Mouse (Mus musculus) hindbrain, embryonic 13.5 days (tissue): ENCODE data around the gene Zdhhc11. TPM values are rescaled to one million over a fixed set of nuclear protein-coding genes. Genes with fewer than 3 reads are reported as not detected.

Source experiments
- ATAC-seq: fragments of 200-750 bp; cut with Nextera tagmentation; 2 replicates; pipeline ENCODE4 v1.8.0; 2017; ENCODE audit warnings: moderate TSS enrichment; ENCODE audit not compliant: low FRiP score
- H3K27ac ChIP-seq: fragments of 300-500 bp; sonication (generic); 2 replicates; pipeline ENCODE4 v1.5.1; 2015; ENCODE audit warnings: inconsistent platforms, mild to moderate bottlenecking, moderate library complexity
- H3K27me3 ChIP-seq: fragments of 300-500 bp; sonication (generic); 2 replicates; pipeline ENCODE4 v1.6.1; 2015; ENCODE audit warnings: mild to moderate bottlenecking, inconsistent platforms
- H3K36me3 ChIP-seq: fragments of 300-500 bp; sonication (generic); 2 replicates; pipeline ENCODE4 v1.6.1; 2015; ENCODE audit warnings: mild to moderate bottlenecking, inconsistent platforms
- H3K4me1 ChIP-seq: fragments of 300-500 bp; sonication (generic); replicated peaks from 2 replicates; pipeline ENCODE4 v1.6.1; 2015; ENCODE audit warnings: inconsistent platforms
- H3K4me2 ChIP-seq: fragments of 300-500 bp; sonication (generic); 2 replicates; pipeline ENCODE4 v1.6.1; 2015; ENCODE audit warnings: inconsistent platforms, mild to moderate bottlenecking, moderate library complexity
- H3K4me3 ChIP-seq: fragments of 300-500 bp; sonication (generic); 2 replicates; pipeline ENCODE4 v1.5.1; 2015; ENCODE audit warnings: mild to moderate bottlenecking, inconsistent platforms
- H3K9ac ChIP-seq: fragments of 300-500 bp; sonication (generic); 2 replicates; pipeline ENCODE4 v1.6.1; 2015; ENCODE audit warnings: mild to moderate bottlenecking, inconsistent platforms
- H3K9me3 ChIP-seq: fragments of 300-500 bp; sonication (generic); 2 replicates; pipeline ENCODE4 v1.6.1; 2016; ENCODE audit warnings: inconsistent platforms
- WGBS: fragments of 180-500 bp; shearing (Covaris S2); methylation state at CpG from one replicate; pipeline ENCODE4 v1.1.7; 2015; 5-methylcytosine and 5-hydroxymethylcytosine counted together
- polyA plus RNA-seq: library from polyadenylated mRNA; unstranded; fragments of >200 nt; fragmentation: Nextera tagmentation; extraction: Ambion mirVana; gene quantifications from 2 replicates; pipeline ENCODE4 v1.2.1, GENCODE M21; 2015

Zdhhc11 gene
- not detected in 2 replicates for polyA plus RNA-seq

GRCm38 (mm10) chr13:73963551-73963950, at the start of gene Zdhhc11:
Zdhhc11 (plus strand) TSS chr13:73963851.
- Histone ChIP-seq H3K9ac (no peak within 1 kb of the TSS), H3K36me3 (peaks cover 45% of the 10 kb centered on the region), H3K4me1 (no peaks in the 10 kb centered on the region), H3K4me3 (no peak within 1 kb of the TSS), H3K27me3 (no peaks in the 10 kb centered on the region), H3K4me2 (no peak within 1 kb of the TSS), H3K27ac (no peak within 1 kb of the TSS), H3K9me3 (no peaks in the 10 kb centered on the region)
- ATAC-seq: no peak
- whole genome bisulfite sequencing: 87% methylated on average over 5 of the region's 5 CpGs

GRCm38 (mm10) chr13:73932201-73932600, 31.4 kb upstream of the Zdhhc11 start:
- no peak for ATAC-seq
- H3K27ac ChIP-seq: no peak overlapping the region
- H3K4me3 ChIP-seq: no peak overlapping the region
- no peaks in the 10 kb centered on the region for H3K27me3 ChIP-seq
- no peaks in the 10 kb centered on the region for H3K9me3 ChIP-seq
- peaks cover 30% of the 10 kb centered on the region for H3K36me3 ChIP-seq
- no peak overlapping the region for H3K4me2 ChIP-seq
- H3K4me1 ChIP-seq: peaks cover 7% of the 10 kb centered on the region
- H3K9ac ChIP-seq: no peak overlapping the region
- WGBS: 90% methylated on average over 10 of the region's 10 CpGs

GRCm38 (mm10) chr13:73936938-73937320, 26.7 kb upstream of the Zdhhc11 start:
- Histone ChIP-seq H3K27ac (no peak overlapping the region), H3K9ac (peak overlapping the region; percentile 83), H3K27me3 (no peaks in the 10 kb centered on the region), H3K9me3 (no peaks in the 10 kb centered on the region), H3K4me3 (peak overlapping the region; percentile 73), H3K4me1 (peaks cover 17% of the 10 kb centered on the region), H3K36me3 (peaks cover 26% of the 10 kb centered on the region), H3K4me2 (peak overlapping the region; percentile 83)
- peak; percentile 63 for ATAC-seq
- WGBS: 17% methylated on average over 5 of the region's 5 CpGs

- peak; percentile 98 for ATAC-seq
- Histone ChIP-seq H3K9me3 (no peaks in the 10 kb centered on the region), H3K4me2 (peak within 1 kb of the TSS; percentile 83), H3K36me3 (peaks cover 32% of the 10 kb centered on the region), H3K4me3 (peak within 1 kb of the TSS; percentile 73), H3K9ac (peak within 1 kb of the TSS; percentile 83), H3K27me3 (no peaks in the 10 kb centered on the region), H3K27ac (peak within 1 kb of the TSS; percentile 89), H3K4me1 (peaks cover 17% of the 10 kb centered on the region)
- under 1% methylated on average over 82 of the region's 82 CpGs for WGBS
These were observed 26.1 kb upstream of the Zdhhc11 start, which contains the start of the genes Trip13 and Brd9 for GRCm38 (mm10) chr13:73937321-73938176. Trip13 (minus strand) TSS chr13:73937784. Brd9 (plus strand) TSS chr13:73937811.

- H3K4me1 ChIP-seq: peaks cover 17% of the 10 kb centered on the region
- no peaks in the 10 kb centered on the region for H3K9me3 ChIP-seq
- peak overlapping the region; percentile 83 for H3K4me2 ChIP-seq
- H3K4me3 ChIP-seq: peak overlapping the region; percentile 73
- H3K36me3 ChIP-seq: peaks cover 33% of the 10 kb centered on the region
- ATAC-seq: peak; percentile 41
- H3K9ac ChIP-seq: peak overlapping the region; percentile 83
- H3K27ac ChIP-seq: peak overlapping the region; percentile 89
- 47% methylated on average over 13 of the region's 13 CpGs for WGBS
- H3K27me3 ChIP-seq: no peaks in the 10 kb centered on the region
These were observed 25.5 kb upstream of the Zdhhc11 start for GRCm38 (mm10) chr13:73938177-73938560.

- H3K9me3 ChIP-seq: no peaks in the 10 kb centered on the region
- peaks cover 43% of the 10 kb centered on the region for H3K36me3 ChIP-seq
- H3K27me3 ChIP-seq: no peaks in the 10 kb centered on the region
- H3K4me1 ChIP-seq: peaks cover 17% of the 10 kb centered on the region
- whole genome bisulfite sequencing: 95% methylated on average over 5 of the region's 5 CpGs
- no peak overlapping the region for H3K27ac ChIP-seq
- no peak overlapping the region for H3K9ac ChIP-seq
- H3K4me2 ChIP-seq: no peak overlapping the region
- no peak overlapping the region for H3K4me3 ChIP-seq
- no peak for ATAC-seq
These were observed 24.6 kb upstream of the Zdhhc11 start for GRCm38 (mm10) chr13:73939101-73939500.

GRCm38 (mm10) chr13:73944606-73945005, 19.0 kb upstream of the Zdhhc11 start:
- H3K36me3 ChIP-seq: peaks cover 94% of the 10 kb centered on the region
- 94% methylated on average over 9 of the region's 9 CpGs for WGBS

GRCm38 (mm10) chr13:73953551-73954130, 10.0 kb upstream of the Zdhhc11 start:
- no peak overlapping the region for H3K4me3 ChIP-seq
- no peaks in the 10 kb centered on the region for H3K27me3 ChIP-seq
- no peak for ATAC-seq
- H3K9me3 ChIP-seq: no peaks in the 10 kb centered on the region
- 100% methylated on average over 1 of the region's 1 CpGs for WGBS
- no peaks in the 10 kb centered on the region for H3K4me1 ChIP-seq
- H3K4me2 ChIP-seq: no peak overlapping the region
- H3K9ac ChIP-seq: no peak overlapping the region
- H3K36me3 ChIP-seq: peaks cover 95% of the 10 kb centered on the region
- no peak overlapping the region for H3K27ac ChIP-seq

More at GRCm38 (mm10) chr13:73944606-73945005, 19.0 kb upstream of the Zdhhc11 start:
- H3K9ac ChIP-seq: no peak overlapping the region
- no peak for ATAC-seq
- H3K9me3 ChIP-seq: no peaks in the 10 kb centered on the region
- no peak overlapping the region for H3K27ac ChIP-seq
- no peaks in the 10 kb centered on the region for H3K27me3 ChIP-seq
- no peaks in the 10 kb centered on the region for H3K4me1 ChIP-seq
- no peak overlapping the region for H3K4me2 ChIP-seq
- H3K4me3 ChIP-seq: no peak overlapping the region

- H3K4me3 ChIP-seq: no peak overlapping the region
- ATAC-seq: no peak
- no peak overlapping the region for H3K27ac ChIP-seq
- peaks cover 95% of the 10 kb centered on the region for H3K36me3 ChIP-seq
- H3K4me2 ChIP-seq: no peak overlapping the region
- no peaks in the 10 kb centered on the region for H3K27me3 ChIP-seq
- no peak overlapping the region for H3K9ac ChIP-seq
- no peaks in the 10 kb centered on the region for H3K9me3 ChIP-seq
- no peaks in the 10 kb centered on the region for H3K4me1 ChIP-seq
- 78% methylated on average over 6 of the region's 6 CpGs for WGBS
These were observed 9.0 kb upstream of the Zdhhc11 start for GRCm38 (mm10) chr13:73954666-73955065.

- WGBS: 96% methylated on average over 5 of the region's 5 CpGs
- Histone ChIP-seq H3K4me2 (no peak overlapping the region), H3K9me3 (no peaks in the 10 kb centered on the region), H3K4me3 (no peak overlapping the region), H3K4me1 (no peaks in the 10 kb centered on the region), H3K9ac (no peak overlapping the region), H3K27me3 (no peaks in the 10 kb centered on the region), H3K36me3 (peaks cover 95% of the 10 kb centered on the region), H3K27ac (no peak overlapping the region)
- no peak for ATAC-seq
These were observed 8.1 kb upstream of the Zdhhc11 start for GRCm38 (mm10) chr13:73955531-73955930.

- no peaks in the 10 kb centered on the region for H3K4me1 ChIP-seq
- H3K27me3 ChIP-seq: no peaks in the 10 kb centered on the region
- WGBS: 96% methylated on average over 10 of the region's 10 CpGs
- no peak overlapping the region for H3K4me2 ChIP-seq
- H3K27ac ChIP-seq: no peak overlapping the region
- ATAC-seq: no peak
- peaks cover 77% of the 10 kb centered on the region for H3K36me3 ChIP-seq
- no peaks in the 10 kb centered on the region for H3K9me3 ChIP-seq
- no peak overlapping the region for H3K9ac ChIP-seq
- no peak overlapping the region for H3K4me3 ChIP-seq
These were observed 3.5 kb upstream of the Zdhhc11 start for GRCm38 (mm10) chr13:73960117-73960652.

- Histone ChIP-seq H3K4me1 (no peaks in the 10 kb centered on the region), H3K4me3 (no peak overlapping the region), H3K9me3 (no peaks in the 10 kb centered on the region), H3K27ac (no peak overlapping the region), H3K9ac (no peak overlapping the region), H3K36me3 (peaks cover 67% of the 10 kb centered on the region), H3K4me2 (no peak overlapping the region), H3K27me3 (no peaks in the 10 kb centered on the region)
- ATAC-seq: no peak
- WGBS: 78% methylated on average over 4 of the region's 4 CpGs
These were observed 2.5 kb upstream of the Zdhhc11 start for GRCm38 (mm10) chr13:73961177-73961576.
